10 mouse cellular contexts compared by ENCODE assay signal in genomic region chr4:141260007-141260723, GRCm38 (mm10). TPM values are rescaled to one million over a fixed set of nuclear protein-coding genes. Genes with fewer than 3 reads are reported as not detected.
DNase-seq lines count a peak whose midpoint lies in the region; ATAC-seq and TF ChIP-seq lines count a peak whose summit lies in the region.
"Had no signal": no experiment of that assay in that cellular context is flagged by ENCODE, and none has a peak within 500 bp of the region (broad histone marks: within the 10 kb centered on the region; RNA-seq: fewer than 3 reads in every experiment).

No protein-coding gene starts in this region.

- H3K27me3 ChIP-seq in hindbrain, embryonic 15.5 days = no peaks in the 10 kb centered on the region
- no peaks in the 10 kb centered on the region for H3K27me3 ChIP-seq in hindbrain, embryonic 13.5 days
- H3K27me3 ChIP-seq in forebrain, embryonic 16.5 days (replicated peaks; ENCODE audit: control insufficient read depth, insufficient read depth, low read length) = no peaks in the 10 kb centered on the region
- no peaks in the 10 kb centered on the region for H3K27me3 ChIP-seq in thymus, adult 2 months (ENCODE audit: control insufficient read depth, insufficient read depth, low read length)

- H3K9me3 ChIP-seq in hindbrain, embryonic 15.5 days = no peaks in the 10 kb centered on the region
- no peaks in the 10 kb centered on the region for H3K9me3 ChIP-seq in hindbrain, embryonic 13.5 days
- H3K9me3 ChIP-seq in forebrain, embryonic 16.5 days (ENCODE audit: control insufficient read depth, low read length) = no peaks in the 10 kb centered on the region

- no peak for TF ChIP-seq POLR2A in lung, adult 2 months (IDR thresholded peaks at IDR 0.05; ENCODE audit: borderline replicate concordance, extremely low read depth, low read depth, low read length)
- no peak for TF ChIP-seq POLR2A in thymus, adult 2 months (IDR thresholded peaks at IDR 0.05; ENCODE audit: control insufficient read depth, extremely low read depth, insufficient read depth, low read length, poor library complexity)

- H3K4me1 ChIP-seq in hindbrain, embryonic 15.5 days (replicated peaks) = no peaks in the 10 kb centered on the region
- no peaks in the 10 kb centered on the region for H3K4me1 ChIP-seq in hindbrain, embryonic 13.5 days (replicated peaks)
- H3K4me1 ChIP-seq in forebrain, embryonic 16.5 days (replicated peaks; ENCODE audit: control insufficient read depth, insufficient read depth, low read length) = peaks cover 4% of the 10 kb centered on the region; the same call in 1 of the 2 replicates
- no peaks in the 10 kb centered on the region for H3K4me1 ChIP-seq in lung, adult 2 months (ENCODE audit: control insufficient read depth, insufficient read depth, low read length)
- H3K4me1 ChIP-seq in thymus, adult 2 months (replicated peaks; ENCODE audit: control insufficient read depth, insufficient read depth, low read length) = no peaks in the 10 kb centered on the region

- WGBS in hindbrain, embryonic 15.5 days = 55% methylated on average over 16 of the region's 16 CpGs
- 67% methylated on average over 16 of the region's 16 CpGs for WGBS in hindbrain, embryonic 13.5 days
- WGBS in forebrain, embryonic 16.5 days = 41% methylated on average over 16 of the region's 16 CpGs
- WGBS in lung, adult 2 months = 24% methylated on average over 16 of the region's 16 CpGs
- WGBS in thymus, adult 2 months = 82% methylated on average over 16 of the region's 16 CpGs

- ATAC-seq in hindbrain, embryonic 15.5 days (ENCODE audit: low FRiP score, low read depth) = no peak
- no peak for ATAC-seq in hindbrain, embryonic 13.5 days (ENCODE audit: low FRiP score)
- ATAC-seq in forebrain, embryonic 16.5 days = peak; percentile 47; the same call in 1 of the 2 replicates

- no peak for TF ChIP-seq CTCF in lung, adult 2 months (IDR thresholded peaks at IDR 0.05; ENCODE audit: insufficient read depth, low read length)
- TF ChIP-seq CTCF in thymus, adult 2 months (IDR thresholded peaks at IDR 0.05; ENCODE audit: borderline replicate concordance, control insufficient read depth, extremely low read depth, insufficient read depth, low read length, poor library complexity) = no peak

- peak overlapping the region; percentile 18 for H3K4me2 ChIP-seq in hindbrain, embryonic 15.5 days
- H3K4me2 ChIP-seq in hindbrain, embryonic 13.5 days = no peak overlapping the region
- H3K4me2 ChIP-seq in forebrain, embryonic 16.5 days (ENCODE audit: low read length) = peak overlapping the region; percentile 34

- no peaks in the 10 kb centered on the region for H3K36me3 ChIP-seq in hindbrain, embryonic 15.5 days
- H3K36me3 ChIP-seq in hindbrain, embryonic 13.5 days = no peaks in the 10 kb centered on the region
- no peaks in the 10 kb centered on the region for H3K36me3 ChIP-seq in forebrain, embryonic 16.5 days (ENCODE audit: control insufficient read depth, insufficient read depth)
- H3K36me3 ChIP-seq in thymus, adult 2 months (ENCODE audit: control insufficient read depth, insufficient read depth, low read length) = no peaks in the 10 kb centered on the region

- no peak overlapping the region for H3K9ac ChIP-seq in hindbrain, embryonic 15.5 days
- no peak overlapping the region for H3K9ac ChIP-seq in hindbrain, embryonic 13.5 days
- H3K9ac ChIP-seq in forebrain, embryonic 16.5 days (replicated peaks; ENCODE audit: low read depth, low read length) = no peak overlapping the region

- H3K4me3 ChIP-seq in hindbrain, embryonic 15.5 days = no peak overlapping the region
- no peak overlapping the region for H3K4me3 ChIP-seq in hindbrain, embryonic 13.5 days
- H3K4me3 ChIP-seq in forebrain, embryonic 16.5 days (replicated peaks; ENCODE audit: low read length) = no peak overlapping the region
- H3K4me3 ChIP-seq in lung, adult 2 months (replicated peaks; ENCODE audit: extremely low read depth, low read depth, low read length) = peak overlapping the region; percentile 25
- no peak overlapping the region for H3K4me3 ChIP-seq in thymus, adult 2 months (ENCODE audit: control insufficient read depth, insufficient read depth, low read length)

- peak; percentile 77 for DNase-seq in ES-CJ7 (ENCODE audit: low read depth, low spot score)
- DNase-seq in lung, adult 2 months = peak; percentile 54
- no peak for DNase-seq in layer of hippocampus, adult 8-10 months (ENCODE audit: low spot score in 2 of 2)
- no peak for DNase-seq in right cerebral cortex, postnatal 4 days
- no peak for DNase-seq in thymus, adult 2 months
- DNase-seq: cerebellum, postnatal 25 days had no signal

- no peak overlapping the region for H3K27ac ChIP-seq in hindbrain, embryonic 15.5 days (replicated peaks)
- no peak overlapping the region for H3K27ac ChIP-seq in hindbrain, embryonic 13.5 days
- H3K27ac ChIP-seq in forebrain, embryonic 16.5 days (ENCODE audit: low read length) = no peak overlapping the region
- H3K27ac ChIP-seq in thymus, adult 2 months (ENCODE audit: control insufficient read depth, insufficient read depth, low read length) = no peak overlapping the region

RNA-seq across cellular contexts. Expression of gene Arhgef19, which starts 20.9 kb away (rescaled TPM):
- polyA plus RNA-seq in hindbrain, embryonic 15.5 days (2015; fragmentation: Nextera tagmentation; extraction: Ambion mirVana) = 1.5 and 1.7 TPM in 2 replicates
- 1.4 TPM in 2 replicates for polyA plus RNA-seq in hindbrain, embryonic 13.5 days (2015; fragmentation: Nextera tagmentation; extraction: Ambion mirVana)
- polyA plus RNA-seq in forebrain, embryonic 16.5 days (2015; fragmentation: Nextera tagmentation; extraction: Ambion mirVana) = 0.71 and 1.1 TPM in 2 replicates
- polyA plus RNA-seq in lung, adult 2 months (2012; rRNA removed) = 11.5 and 15.3 TPM in 2 replicates
- 10 to 100 TPM; 17.8 to 23.3 (median 21.1) TPM for total RNA-seq in layer of hippocampus, adult 8-10 months (2022)
- 2.6 and 2.8 TPM in 2 replicates for polyA plus RNA-seq in thymus, adult 2 months (2012; rRNA removed)
- total RNA-seq: monocyte, adult 5-6 weeks had no signal

RNA-seq across cellular contexts. Expression of gene Epha2, which starts 40.9 kb away (rescaled TPM):
- polyA plus RNA-seq in hindbrain, embryonic 15.5 days (2015; fragmentation: Nextera tagmentation; extraction: Ambion mirVana) = 1.4 and 1.5 TPM in 2 replicates
- polyA plus RNA-seq in hindbrain, embryonic 13.5 days (2015; fragmentation: Nextera tagmentation; extraction: Ambion mirVana) = 1.5 and 1.8 TPM in 2 replicates
- 0.92 and 1.5 TPM in 2 replicates for polyA plus RNA-seq in forebrain, embryonic 16.5 days (2015; fragmentation: Nextera tagmentation; extraction: Ambion mirVana)
- 54.0 and 68.8 TPM in 2 replicates for polyA plus RNA-seq in lung, adult 2 months (2012; rRNA removed)
- total RNA-seq in layer of hippocampus, adult 8-10 months (2022) = 1 to 10 TPM; 1.3 to 2.7 (median 2.2) TPM
- 3.6 and 3.9 TPM in 2 replicates for polyA plus RNA-seq in thymus, adult 2 months (2012; rRNA removed)
- total RNA-seq: monocyte, adult 5-6 weeks had no signal

RNA-seq across cellular contexts. Expression of gene Rsg1, which starts 46.4 kb away (rescaled TPM):
- 7.8 and 10.9 TPM in 2 replicates for polyA plus RNA-seq in hindbrain, embryonic 15.5 days (2015; fragmentation: Nextera tagmentation; extraction: Ambion mirVana)
- 8.1 and 8.5 TPM in 2 replicates for polyA plus RNA-seq in hindbrain, embryonic 13.5 days (2015; fragmentation: Nextera tagmentation; extraction: Ambion mirVana)
- polyA plus RNA-seq in forebrain, embryonic 16.5 days (2015; fragmentation: Nextera tagmentation; extraction: Ambion mirVana) = 8.3 and 11.0 TPM in 2 replicates
- polyA plus RNA-seq in lung, adult 2 months (2012; rRNA removed) = 1.9 and 3.7 TPM in 2 replicates
- 1 to 10 TPM; 2.8 to 5.2 (median 3.4) TPM for total RNA-seq in layer of hippocampus, adult 8-10 months (2022)
- polyA plus RNA-seq in thymus, adult 2 months (2012; rRNA removed) = 3.5 and 3.6 TPM in 2 replicates

Comparison
In these comparisons a context has a peak if more than half of its experiments do, and no peak if none do; other contexts are left out.
1. DNase-seq: peak in ES-CJ7 (single experiment) and lung, adult 2 months (single experiment); none in layer of hippocampus, adult 8-10 months (0 of 2), right cerebral cortex, postnatal 4 days (single experiment) and thymus, adult 2 months (single experiment).
2. RNA of gene Epha2, which starts 40.9 kb away (polyA plus RNA-seq): 54.0 to 68.8 TPM in lung, adult 2 months; 3.6 to 3.9 TPM in thymus, adult 2 months, 1.5 to 1.8 TPM in hindbrain, embryonic 13.5 days, 1.4 to 1.5 TPM in hindbrain, embryonic 15.5 days and 0.92 to 1.5 TPM in forebrain, embryonic 16.5 days; every median in the first group is over 10 times any median in the second.